Mouse (Mus musculus) megakaryocyte, embryonic 14.5 days (primary cell): Measurements from ENCODE around the gene Plpp1.

ENCODE experiments used
- FLI1 ChIP-seq: IDR thresholded peaks from 2 replicates; pipeline ENCODE4 v1.6.1; 2012; ENCODE audit warnings: low read length, inconsistent platforms, mixed read lengths
- GATA1 ChIP-seq: IDR thresholded peaks from 3 replicates; pipeline ENCODE4 v1.6.1; 2012; ENCODE audit warnings: mixed read lengths, low read length, inconsistent platforms, borderline replicate concordance

DNA sequence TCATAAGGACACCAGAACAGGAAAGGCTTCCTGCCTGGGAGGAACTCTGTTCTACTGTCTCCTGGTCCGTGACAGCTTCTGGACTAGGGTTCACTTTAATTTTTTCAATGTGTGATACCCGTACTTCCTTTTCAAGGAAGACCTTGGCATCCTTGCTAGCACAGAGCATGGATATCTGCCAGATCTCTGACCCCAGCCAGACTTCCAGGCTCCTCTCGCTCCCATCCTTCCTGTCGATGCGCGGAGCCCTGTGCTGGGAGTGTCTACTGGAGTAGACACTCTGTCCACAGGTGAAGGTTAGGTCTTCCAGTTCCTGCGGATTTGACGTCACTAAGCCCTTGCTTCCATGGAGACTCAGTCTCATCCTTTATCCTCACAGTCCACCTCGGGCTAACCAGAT lies 47.1 kb upstream of the Plpp1 start:
- TF ChIP-seq GATA1 (no peak), FLI1 (no peak)
